Mouse (Mus musculus): ENCODE results near the gene Tmem207.
"Not testable (repeated sequence)": the region's sequence is repeated elsewhere in the genome, so short reads cannot be mapped to it uniquely, and the experiment has no call there.

Gene Tmem207

GRCm38 (mm10) chr16:26526669-26527068 is at the start of gene Tmem207:
Gene Tmem207 (minus strand): TSS chr16:26526769.
- in situ Hi-C loops (cut with MboI; ENCODE audit: unreplicated experiment in 2 of 2): no loop called here

GRCm38 (mm10) chr16:26574173-26574572 is 47.6 kb upstream of the Tmem207 start:
- in situ Hi-C loops (cut with MboI; ENCODE audit: unreplicated experiment in 2 of 2): no loop called here

- in situ Hi-C loops (cut with MboI; ENCODE audit: unreplicated experiment in 2 of 2): no loop called here
Measured at GRCm38 (mm10) chr16:26571836-26572235, 45.3 kb upstream of the Tmem207 start.

- in situ Hi-C loops (cut with MboI; ENCODE audit: unreplicated experiment in 2 of 2): no loop called here
Measured at GRCm38 (mm10) chr16:26569387-26569978, 42.9 kb upstream of the Tmem207 start.

- in situ Hi-C loops (cut with MboI; ENCODE audit: unreplicated experiment in 2 of 2): no loop called here
Measured at GRCm38 (mm10) chr16:26562771-26563170, 36.2 kb upstream of the Tmem207 start.

- in situ Hi-C loops (cut with MboI; ENCODE audit: unreplicated experiment in 2 of 2): no loop called here
Measured at GRCm38 (mm10) chr16:26561743-26562142, 35.2 kb upstream of the Tmem207 start.

GRCm38 (mm10) chr16:26558797-26559196 is 32.2 kb upstream of the Tmem207 start:
- in situ Hi-C loops (cut with MboI; ENCODE audit: unreplicated experiment in 2 of 2): no loop called here

- in situ Hi-C loops (cut with MboI; ENCODE audit: unreplicated experiment in 2 of 2): no loop called here
Measured at GRCm38 (mm10) chr16:26552234-26552633, 25.7 kb upstream of the Tmem207 start.

- in situ Hi-C loops (cut with MboI; ENCODE audit: unreplicated experiment in 2 of 2): no loop called here
Measured at GRCm38 (mm10) chr16:26549221-26549620, 22.7 kb upstream of the Tmem207 start.

GRCm38 (mm10) chr16:26546879-26547206 is 20.3 kb upstream of the Tmem207 start:
- in situ Hi-C loops (cut with MboI; ENCODE audit: unreplicated experiment in 2 of 2): no loop called here

GRCm38 (mm10) chr16:26546170-26546878 is 19.8 kb upstream of the Tmem207 start:
- in situ Hi-C loops (cut with MboI; ENCODE audit: unreplicated experiment in 2 of 2): no loop called here

- in situ Hi-C loops (cut with MboI; ENCODE audit: unreplicated experiment in 2 of 2): no loop called here
Measured at GRCm38 (mm10) chr16:26532287-26532686, 5.7 kb upstream of the Tmem207 start.

GRCm38 (mm10) chr16:26530451-26530850 is 3.9 kb upstream of the Tmem207 start:
- in situ Hi-C loops (cut with MboI; ENCODE audit: unreplicated experiment in 2 of 2): no loop called here

- in situ Hi-C loops (cut with MboI; ENCODE audit: unreplicated experiment in 2 of 2): no loop called here
Measured at GRCm38 (mm10) chr16:26527931-26528666, 1.5 kb upstream of the Tmem207 start.

GRCm38 (mm10) chr16:26525832-26526231 is 737 bp downstream of the Tmem207 start:
- in situ Hi-C loops (cut with MboI; ENCODE audit: unreplicated experiment in 2 of 2): no loop called here

GRCm38 (mm10) chr16:26519596-26519995 is 7.0 kb downstream of the Tmem207 start:
- in situ Hi-C loops (cut with MboI; ENCODE audit: unreplicated experiment in 2 of 2): no loop called here

GRCm38 (mm10) chr16:26504961-26505360 is 21.6 kb downstream of the Tmem207 start:
- in situ Hi-C loops (cut with MboI; ENCODE audit: unreplicated experiment in 2 of 2): no loop called here

GRCm38 (mm10) chr16:26500738-26501137 is 25.8 kb downstream of the Tmem207 start:
- in situ Hi-C loops (cut with MboI; ENCODE audit: unreplicated experiment in 2 of 2): no loop called here

- in situ Hi-C loops (cut with MboI; ENCODE audit: unreplicated experiment in 2 of 2): not testable (repeated sequence)
Measured at GRCm38 (mm10) chr16:26499705-26500104, 26.9 kb downstream of the Tmem207 start.

- in situ Hi-C loops (cut with MboI; ENCODE audit: unreplicated experiment in 2 of 2): no loop called here
Measured at GRCm38 (mm10) chr16:26495721-26496120, 30.8 kb downstream of the Tmem207 start.

GRCm38 (mm10) chr16:26471254-26471653 is 55.3 kb downstream of the Tmem207 start:
- in situ Hi-C loops (cut with MboI; ENCODE audit: unreplicated experiment in 2 of 2): no loop called here

GRCm38 (mm10) chr16:26466535-26466934 is 60.0 kb downstream of the Tmem207 start:
- in situ Hi-C loops (cut with MboI; ENCODE audit: unreplicated experiment in 2 of 2): no loop called here

Measured in v-Abl transformed pro-B cells (cell line).